Mouse (Mus musculus) midbrain, embryonic 11.5 days (tissue): ENCODE measurements around the gene Hist2h2ab. TPM values are rescaled to one million over a fixed set of nuclear protein-coding genes. Genes with fewer than 3 reads are reported as not detected.
"Not testable (repeated sequence)": the region's sequence is repeated elsewhere in the genome, so short reads cannot be mapped to it uniquely, and the experiment has no call there.

Experiments
- ATAC-seq: fragments of 200-750 bp; cut with Nextera tagmentation; 2 replicates; pipeline ENCODE4 v1.8.0; 2017; ENCODE audit warnings: moderate TSS enrichment, moderate library complexity; ENCODE audit not compliant: low FRiP score
- DNase-seq: peaks from one replicate; pipeline ENCODE4 v3.0.0; 2015; ENCODE audit warnings: low spot score; ENCODE audit errors: missing footprints
- H3K27ac ChIP-seq: fragments of 300-500 bp; sonication (generic); 2 replicates; pipeline ENCODE4 v1.5.1; 2014; ENCODE audit warnings: low read depth, low read length
- H3K27me3 ChIP-seq: fragments of 300-500 bp; sonication (generic); 2 replicates; pipeline ENCODE4 v1.6.1; 2014; ENCODE audit warnings: mild to moderate bottlenecking, low read length, moderate library complexity, mixed read lengths; ENCODE audit not compliant: control insufficient read depth, insufficient read depth
- H3K36me3 ChIP-seq: fragments of 300-500 bp; sonication (generic); 2 replicates; pipeline ENCODE4 v1.6.1; 2014; ENCODE audit warnings: mild to moderate bottlenecking, low read length, moderate library complexity, mixed read lengths; ENCODE audit not compliant: control insufficient read depth, insufficient read depth
- H3K4me1 ChIP-seq: fragments of 300-500 bp; sonication (generic); 2 replicates; pipeline ENCODE4 v1.6.1; 2014; ENCODE audit warnings: low read length; ENCODE audit not compliant: control insufficient read depth, insufficient read depth
- H3K4me2 ChIP-seq: fragments of 300-500 bp; sonication (generic); 2 replicates; pipeline ENCODE4 v1.6.1; 2014; ENCODE audit warnings: mild to moderate bottlenecking, moderate library complexity
- H3K4me3 ChIP-seq: fragments of 300-500 bp; sonication (generic); 2 replicates; pipeline ENCODE4 v1.5.1; 2014; ENCODE audit warnings: low read depth, low read length
- H3K9ac ChIP-seq: fragments of 300-500 bp; sonication (generic); 2 replicates; pipeline ENCODE4 v1.6.1; 2014; ENCODE audit warnings: low read length
- H3K9me3 ChIP-seq: fragments of 300-500 bp; sonication (generic); 2 replicates; pipeline ENCODE4 v1.6.1; 2016; ENCODE audit warnings: low read length; ENCODE audit not compliant: control insufficient read depth
- WGBS: fragments of 180-500 bp; shearing (Covaris S2); extraction: QIAGEN DNeasy Blood & Tissue Kit; methylation state at CpG from one replicate; pipeline ENCODE4 v1.1.7; 2014; 5-methylcytosine and 5-hydroxymethylcytosine counted together
- polyA plus RNA-seq: library from polyadenylated mRNA; unstranded; fragments of >200 nt; fragmentation: Nextera tagmentation; extraction: Ambion mirVana; gene quantifications from 2 replicates; pipeline ENCODE4 v1.2.1, GENCODE M21; 2014

The Hist2h2ab gene
- polyA plus RNA-seq, 1 experiment from 2014 or later, result 1.7 TPM

- Histone ChIP-seq H3K4me2 (peak overlapping the region; percentile 85), H3K9me3 (no peaks in the 10 kb centered on the region), H3K9ac (peak overlapping the region; percentile 94), H3K4me1 (peaks cover 19% of the 10 kb centered on the region), H3K36me3 (no peaks in the 10 kb centered on the region), H3K4me3 (peak overlapping the region; percentile 60), H3K27ac (peak overlapping the region; percentile 96), H3K27me3 (no peaks in the 10 kb centered on the region)
- WGBS, result under 1% methylated on average over 12 of the region's 12 CpGs
- DNase-seq (peak; percentile 95), ATAC-seq (peak; percentile 26; the same call in 1 of the 2 replicates)
These were observed 449 bp upstream of the Hist2h2ab start for GRCm38 (mm10) chr3:96219191-96219641.

GRCm38 (mm10) chr3:96220131-96220764, 583 bp downstream of the Hist2h2ab start:
- not testable (repeated sequence) for H3K27me3 ChIP-seq, H3K9me3 ChIP-seq, H3K36me3 ChIP-seq
- H3K9ac ChIP-seq, result peak overlapping the region; percentile 94
- peak; percentile 14 for ATAC-seq
- H3K4me3 ChIP-seq, result peak overlapping the region; percentile 60
- peak overlapping the region; percentile 96 for H3K27ac ChIP-seq
- peak; percentile 97 for DNase-seq
- H3K4me1 ChIP-seq, result peaks cover 20% of the 10 kb centered on the region
- peak overlapping the region; percentile 85 for H3K4me2 ChIP-seq
- under 1% methylated on average over 33 of the region's 47 CpGs for WGBS

- peak; percentile 98 for DNase-seq
- peaks cover 24% of the 10 kb centered on the region for H3K4me1 ChIP-seq
- WGBS, result under 1% methylated on average over 43 of the region's 43 CpGs
- peak within 1 kb of the TSS; percentile 94 for H3K9ac ChIP-seq
- H3K27me3 ChIP-seq, result no peaks in the 10 kb centered on the region
- no peaks in the 10 kb centered on the region for H3K9me3 ChIP-seq
- no peaks in the 10 kb centered on the region for H3K36me3 ChIP-seq
- peak; percentile 88 for ATAC-seq
- H3K4me2 ChIP-seq, result peak within 1 kb of the TSS; percentile 85
- peak within 1 kb of the TSS; percentile 60 for H3K4me3 ChIP-seq
- H3K27ac ChIP-seq, result peak within 1 kb of the TSS; percentile 96
These were observed 1.3 kb downstream of the Hist2h2ab start, which contains the start of the genes Hist2h2ac and Hist2h2be for GRCm38 (mm10) chr3:96220765-96221639. TSS of gene Hist2h2ac (minus strand) at chr3:96220880. TSS of gene Hist2h2be (plus strand) at chr3:96221119.

GRCm38 (mm10) chr3:96221640-96222038, 2.0 kb downstream of the Hist2h2ab start:
- Histone ChIP-seq H3K9ac (peak overlapping the region; percentile 94), H3K4me3 (peak overlapping the region; percentile 60), H3K9me3 (no peaks in the 10 kb centered on the region), H3K27me3 (no peaks in the 10 kb centered on the region), H3K27ac (peak overlapping the region; percentile 96), H3K4me2 (peak overlapping the region; percentile 85), H3K36me3 (no peaks in the 10 kb centered on the region), H3K4me1 (peaks cover 26% of the 10 kb centered on the region)
- ATAC-seq (no peak), DNase-seq (peak; percentile 93)
- 14% methylated on average over 9 of the region's 9 CpGs for WGBS

DNA sequence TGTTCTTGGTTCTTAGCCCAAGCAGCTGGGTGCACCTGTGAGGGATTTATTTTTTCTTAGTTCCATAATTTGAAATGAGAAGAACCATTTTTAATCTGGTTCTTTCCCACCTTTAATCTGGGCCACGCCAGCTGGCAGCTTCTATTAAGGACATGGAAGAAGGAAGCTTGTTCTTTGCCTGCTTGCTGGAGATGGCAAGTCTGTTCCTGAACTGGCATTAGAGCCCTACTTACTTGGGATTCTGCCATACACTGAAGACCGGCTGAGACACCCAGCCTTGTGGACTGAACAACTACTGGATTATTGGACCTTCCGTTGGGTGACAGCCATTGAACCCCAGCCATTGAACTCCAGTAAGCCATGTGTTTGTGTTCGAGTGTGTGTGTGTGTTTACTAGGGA, 3.1 kb downstream of the Hist2h2ab start:
- Histone ChIP-seq H3K4me2 (peak overlapping the region; percentile 5), H3K9me3 (no peaks in the 10 kb centered on the region), H3K36me3 (no peaks in the 10 kb centered on the region), H3K4me1 (peaks cover 26% of the 10 kb centered on the region), H3K9ac (no peak overlapping the region), H3K27ac (no peak overlapping the region), H3K4me3 (no peak overlapping the region), H3K27me3 (no peaks in the 10 kb centered on the region)
- DNase-seq (no peak), ATAC-seq (no peak)
- 89% methylated on average over 4 of the region's 4 CpGs for WGBS

DNA sequence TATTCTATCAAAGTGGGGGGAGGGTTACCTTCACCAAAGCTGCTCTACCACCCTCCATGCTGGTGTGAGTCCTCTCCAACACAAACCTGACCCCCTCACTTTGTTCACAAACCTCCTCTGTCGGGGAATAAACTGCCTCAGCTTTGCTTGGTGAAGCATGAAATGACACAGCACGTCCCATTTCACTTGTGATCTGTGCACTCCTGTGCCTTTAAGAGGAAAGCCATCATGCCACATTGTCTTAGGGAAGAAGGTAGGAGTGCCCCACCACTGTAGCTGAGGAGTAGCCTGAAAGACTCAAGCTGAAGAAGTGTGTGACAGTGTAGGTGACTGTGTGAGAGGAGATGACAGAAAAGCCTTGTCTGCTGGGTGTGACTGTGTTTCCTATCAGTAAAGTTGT, 5.8 kb downstream of the Hist2h2ab start:
- Histone ChIP-seq H3K36me3 (no peaks in the 10 kb centered on the region), H3K4me3 (no peak overlapping the region), H3K9me3 (no peaks in the 10 kb centered on the region), H3K27me3 (no peaks in the 10 kb centered on the region), H3K27ac (no peak overlapping the region), H3K4me1 (peaks cover 21% of the 10 kb centered on the region), H3K4me2 (no peak overlapping the region), H3K9ac (peak overlapping the region; percentile 18)
- ATAC-seq, result no peak
- DNase-seq, result no peak
- WGBS, result 15% methylated on average over 2 of the region's 2 CpGs

DNA sequence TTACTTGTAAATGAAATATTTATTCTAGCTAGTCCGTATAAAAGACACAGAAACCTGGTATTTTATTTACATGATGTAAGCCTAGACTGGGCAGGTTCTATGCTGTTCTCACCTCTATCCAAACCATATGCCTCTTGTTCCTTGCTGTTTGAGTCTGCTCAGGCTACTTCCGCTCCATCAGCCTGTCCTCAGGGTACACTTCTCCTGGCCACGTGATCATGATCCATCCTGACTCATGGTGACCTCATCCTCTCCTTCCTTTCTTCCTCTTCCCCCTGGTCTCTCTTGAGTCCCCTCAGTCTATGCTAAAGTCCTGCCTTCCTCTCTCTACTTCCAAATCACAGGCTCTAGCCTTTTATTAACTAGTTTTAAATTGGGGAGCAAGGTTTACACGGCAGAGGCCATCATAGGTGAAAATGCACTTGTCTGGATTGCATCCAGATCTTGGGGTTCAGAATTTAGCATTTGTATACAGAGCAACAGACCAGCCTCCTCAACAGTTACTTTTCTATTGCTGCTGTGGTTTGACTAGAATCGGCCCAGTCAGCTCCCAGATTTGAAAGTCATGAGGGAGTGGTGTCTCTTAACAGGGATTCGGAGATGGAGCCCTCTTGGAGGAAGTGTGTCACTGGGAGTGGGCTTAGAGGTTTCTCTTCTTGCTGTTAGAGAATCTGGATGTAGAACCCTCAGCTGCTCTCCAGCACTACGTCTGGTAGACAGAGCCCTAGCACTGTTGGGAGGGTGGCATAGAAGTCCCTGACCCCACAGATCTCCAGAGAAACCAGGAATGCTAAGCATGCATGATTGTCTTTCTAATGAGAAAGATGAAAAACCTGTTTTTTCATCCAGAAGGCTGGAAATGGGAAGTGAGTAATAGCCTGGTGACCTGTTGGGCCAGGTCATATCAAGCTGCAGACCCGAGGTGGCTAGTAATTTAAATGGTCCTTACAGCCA, 7.3 kb downstream of the Hist2h2ab start:
- Histone ChIP-seq H3K4me3 (no peak overlapping the region), H3K27me3 (no peaks in the 10 kb centered on the region), H3K9ac (no peak overlapping the region), H3K4me1 (peaks cover 15% of the 10 kb centered on the region; the same call in 1 of the 2 replicates), H3K36me3 (no peaks in the 10 kb centered on the region), H3K27ac (no peak overlapping the region), H3K9me3 (no peaks in the 10 kb centered on the region), H3K4me2 (no peak overlapping the region)
- DNase-seq, result no peak
- no peak for ATAC-seq
- 76% methylated on average over 8 of the region's 8 CpGs for WGBS

- no peak overlapping the region for H3K27ac ChIP-seq
- H3K4me2 ChIP-seq, result no peak overlapping the region
- 87% methylated on average over 2 of the region's 2 CpGs for WGBS
- peaks cover 7% of the 10 kb centered on the region; the same call in 1 of the 2 replicates for H3K4me1 ChIP-seq
- H3K9me3 ChIP-seq, result no peaks in the 10 kb centered on the region
- no peaks in the 10 kb centered on the region for H3K36me3 ChIP-seq
- no peak overlapping the region for H3K4me3 ChIP-seq
- H3K27me3 ChIP-seq, result no peaks in the 10 kb centered on the region
- ATAC-seq (no peak), DNase-seq (no peak)
- H3K9ac ChIP-seq, result no peak overlapping the region
These were observed 9.2 kb downstream of the Hist2h2ab start for GRCm38 (mm10) chr3:96228828-96229227.
